Mouse (Mus musculus): ENCODE measurements at regions not wholly inside any gene's neighbourhood (a gene's known extent, or its start where the extent isn't known, plus 50 kb on each side); places are given as distances from the start of the nearest gene placed in this dataset.
A peak's percentile ranks its signal among the peaks of the same experiment; 100 is the strongest.

GRCm38 (mm10) chr16:9260966-9261365 lies 431.1 kb downstream of the 1810013L24Rik start:
- no peak for DNase-seq

GRCm38 (mm10) chr16:9264554-9265145 lies 434.8 kb downstream of the 1810013L24Rik start:
- no peak for DNase-seq

- DNase-seq: no peak
These were observed 437.3 kb downstream of the 1810013L24Rik start for GRCm38 (mm10) chr16:9267204-9267603.

GRCm38 (mm10) chr16:9270099-9270498 lies 440.2 kb downstream of the 1810013L24Rik start:
- no peak for DNase-seq

- DNase-seq: no peak
These were observed 440.8 kb downstream of the 1810013L24Rik start for GRCm38 (mm10) chr16:9270671-9271070.

- no peak for DNase-seq
These were observed 443.9 kb downstream of the 1810013L24Rik start for GRCm38 (mm10) chr16:9273751-9274300.

GRCm38 (mm10) chr16:9274583-9275100 lies 444.7 kb downstream of the 1810013L24Rik start:
- no peak for DNase-seq

- no peak for DNase-seq
These were observed 445.5 kb downstream of the 1810013L24Rik start for GRCm38 (mm10) chr16:9275426-9275825.

GRCm38 (mm10) chr16:9277064-9277463 lies 447.2 kb downstream of the 1810013L24Rik start:
- no peak for DNase-seq

DNA sequence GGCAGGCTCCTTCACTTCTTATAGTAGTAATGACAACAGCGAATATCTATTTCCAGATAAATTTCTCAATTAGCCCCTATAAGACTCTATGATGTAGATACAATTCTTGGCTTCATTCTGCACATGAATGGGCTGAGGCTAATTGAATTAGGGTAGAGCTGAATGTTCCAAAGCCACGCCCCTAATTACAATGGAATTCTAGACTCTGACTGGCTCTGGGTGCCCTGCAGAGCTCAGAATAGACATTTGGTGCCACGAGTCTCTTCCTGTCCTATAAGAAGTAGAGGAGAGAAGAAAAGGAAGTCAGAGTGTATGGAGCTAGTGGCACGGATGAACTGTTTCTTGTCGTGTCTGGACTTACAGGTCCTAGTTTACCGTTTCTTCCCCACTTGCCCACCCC lies 449.8 kb downstream of the 1810013L24Rik start:
- no peak for DNase-seq

GRCm38 (mm10) chr16:9280431-9280830 lies 450.5 kb downstream of the 1810013L24Rik start:
- no peak for DNase-seq

DNA sequence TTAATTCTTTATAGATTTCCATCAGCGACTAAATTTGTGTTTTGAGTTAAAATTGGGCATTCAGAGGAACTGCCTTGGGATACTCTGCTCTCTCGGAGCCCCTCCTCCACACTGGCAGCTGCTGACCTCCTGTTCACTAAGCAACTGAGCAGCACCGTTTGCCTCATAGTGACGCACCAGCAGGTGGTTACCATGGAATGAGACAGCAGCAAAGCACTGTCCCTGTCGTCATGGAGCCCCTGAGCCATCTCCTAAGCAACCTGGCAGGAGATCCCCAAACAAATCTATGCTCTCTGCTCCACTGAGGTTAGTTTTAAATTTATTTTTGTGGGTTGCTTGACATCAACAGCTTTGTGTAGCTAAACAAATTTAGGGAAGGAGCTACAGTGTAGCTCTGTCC lies 451.0 kb downstream of the 1810013L24Rik start:
- DNase-seq: peak in 1 of 2 experiments; percentile 4

DNA sequence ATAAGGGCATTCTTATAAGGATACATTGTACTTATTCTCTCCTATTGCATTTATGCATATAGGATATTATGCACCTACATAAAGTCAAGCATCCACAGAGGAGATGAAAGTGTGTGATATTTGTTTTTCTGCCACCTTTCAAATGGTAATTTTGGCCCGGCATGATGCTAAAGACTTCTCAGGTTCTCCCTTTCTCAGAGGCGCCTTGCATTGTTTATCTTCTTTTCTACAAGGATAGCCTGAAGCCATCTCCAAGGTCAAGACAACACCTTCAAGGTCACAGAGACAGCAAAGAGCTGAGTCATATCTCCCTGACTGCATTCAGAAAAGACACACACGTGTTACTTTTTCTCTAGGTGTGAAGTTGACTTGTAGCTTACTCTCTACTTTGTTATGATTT lies 454.5 kb downstream of the 1810013L24Rik start:
- DNase-seq: no peak

GRCm38 (mm10) chr16:9285921-9286320 lies 456.0 kb downstream of the 1810013L24Rik start:
- DNase-seq: no peak

DNA sequence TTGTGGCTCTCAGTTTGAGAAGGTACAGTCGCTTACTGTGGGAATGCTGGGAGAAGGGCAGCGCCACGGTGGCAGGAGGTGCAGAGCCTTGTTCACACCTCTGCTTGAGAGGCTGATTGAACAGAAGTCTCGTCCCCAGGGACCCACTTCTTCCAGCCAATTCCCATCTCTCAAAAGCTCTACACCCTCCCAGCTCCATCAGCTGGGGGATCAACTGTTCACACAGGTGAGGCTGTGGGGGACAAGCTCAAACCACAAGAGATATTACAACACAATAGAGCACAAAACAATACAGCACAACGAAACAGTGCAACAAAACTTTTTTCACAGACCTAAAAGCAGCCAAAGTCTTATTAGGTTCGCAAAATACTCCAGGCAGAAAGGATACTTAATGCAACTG lies 457.7 kb downstream of the 1810013L24Rik start:
- DNase-seq: no peak

GRCm38 (mm10) chr16:9291356-9292020 lies 461.6 kb downstream of the 1810013L24Rik start:
- DNase-seq: no peak

DNA sequence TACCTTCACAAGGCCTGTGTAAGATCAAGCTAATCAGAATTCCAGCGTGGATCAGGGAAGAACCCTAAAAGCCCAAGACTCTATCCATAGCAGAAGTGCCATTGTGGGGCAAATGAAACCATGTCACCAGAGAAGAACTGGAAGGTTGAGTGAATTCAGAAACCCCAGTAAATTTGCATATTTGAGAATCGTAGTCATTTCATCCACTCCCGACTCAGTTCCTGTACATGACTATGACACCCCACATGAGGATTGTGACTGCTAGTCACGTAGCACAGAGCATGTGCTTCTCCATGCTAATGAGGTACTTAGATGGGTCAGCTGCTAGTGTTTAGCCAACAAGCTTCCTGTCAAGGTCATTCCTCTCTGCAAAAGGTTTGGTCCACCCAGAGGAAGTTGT lies 473.2 kb downstream of the 1810013L24Rik start:
- DNase-seq: no peak

- DNase-seq: no peak
These were observed 474.2 kb downstream of the 1810013L24Rik start for GRCm38 (mm10) chr16:9304079-9304478.

DNA sequence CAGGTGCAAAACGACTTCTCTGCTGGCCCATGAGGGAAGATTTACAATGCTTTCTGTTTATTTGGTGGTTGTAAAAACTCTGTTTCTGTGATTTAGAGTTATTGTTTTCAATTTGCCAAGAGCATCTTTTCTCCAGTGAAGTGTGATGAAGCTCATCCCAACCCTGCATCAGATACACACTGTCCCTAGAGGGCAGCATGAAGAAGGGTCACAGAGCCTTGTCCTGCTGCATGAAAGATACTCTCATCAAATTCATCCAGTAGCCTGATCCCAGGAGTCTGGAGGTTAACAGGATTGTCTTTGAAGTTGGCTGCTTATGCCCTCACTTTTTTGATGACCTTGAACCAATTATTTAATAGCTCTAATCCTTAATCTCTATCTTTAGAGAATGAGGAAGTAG lies 480.8 kb downstream of the 1810013L24Rik start:
- DNase-seq: peak; percentile 3 to 6

DNA sequence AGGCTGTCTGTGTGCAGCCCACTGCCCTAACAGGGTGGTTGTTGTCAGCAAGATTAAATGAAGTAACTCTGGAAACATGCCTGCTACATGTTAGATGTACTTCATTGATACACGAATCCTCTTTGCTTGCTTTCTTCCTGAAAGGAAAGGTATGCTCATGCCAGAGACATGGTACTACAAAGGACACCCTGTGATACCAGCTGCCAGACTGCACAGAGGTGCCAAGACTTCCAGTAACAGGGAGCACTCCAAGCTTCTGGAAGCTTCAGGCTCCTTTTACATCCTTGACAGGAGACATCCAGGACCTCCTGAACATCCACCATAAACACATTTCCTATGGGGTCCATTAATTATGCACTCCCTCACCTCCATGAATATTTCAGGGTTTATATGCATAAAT lies 505.7 kb downstream of the 1810013L24Rik start:
- DNase-seq: no peak

DNA sequence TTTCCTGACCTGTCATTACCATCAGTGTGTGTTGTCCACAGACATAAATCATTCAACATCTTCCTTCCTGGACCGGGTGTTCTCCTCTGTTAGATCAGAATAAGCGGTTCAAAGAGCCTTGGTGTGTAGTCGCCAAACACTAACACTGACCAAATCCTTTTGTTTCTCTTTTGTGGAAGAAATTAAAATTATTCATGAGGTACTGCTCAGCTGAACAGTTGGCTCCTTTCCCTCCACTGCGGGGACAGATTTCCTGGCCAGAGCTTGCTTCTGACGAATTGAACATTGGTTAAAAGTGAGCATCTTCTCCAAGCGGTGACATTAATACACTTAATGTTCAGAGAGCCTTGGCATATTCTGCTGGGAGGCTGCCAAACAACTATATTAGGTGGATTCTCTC lies 506.2 kb downstream of the 1810013L24Rik start:
- DNase-seq: no peak

GRCm38 (mm10) chr16:9339456-9339855 lies 509.6 kb downstream of the 1810013L24Rik start:
- DNase-seq: no peak

DNA sequence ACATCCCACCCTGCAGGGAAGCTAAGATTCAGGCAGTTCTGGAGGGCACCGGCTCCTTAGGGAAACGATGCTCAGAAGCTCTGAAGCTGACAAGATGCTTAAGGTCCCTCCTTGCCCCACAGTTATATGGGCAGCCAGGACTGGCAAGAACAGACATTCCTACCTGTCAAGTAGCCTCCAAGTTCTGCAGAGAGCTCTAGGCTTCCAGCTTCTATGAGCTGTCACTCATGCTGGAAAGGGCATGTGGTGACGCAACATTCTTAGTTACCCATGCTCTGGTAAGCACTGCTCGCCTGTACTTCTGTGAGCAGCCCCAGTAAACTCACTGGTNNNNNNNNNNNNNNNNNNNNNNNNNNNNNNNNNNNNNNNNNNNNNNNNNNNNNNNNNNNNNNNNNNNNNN lies 511.3 kb downstream of the 1810013L24Rik start:
- no peak for DNase-seq

- no peak for DNase-seq
These were observed 523.9 kb downstream of the 1810013L24Rik start for GRCm38 (mm10) chr16:9353811-9354210.
